Mouse (Mus musculus): ENCODE measurements at regions not wholly inside any gene's neighbourhood (a gene's known extent, or its start where the extent isn't known, plus 50 kb on each side); places are given as distances from the start of the nearest gene placed in this dataset.
A peak's percentile ranks its signal among the peaks of the same experiment; 100 is the strongest.

- DNase-seq: peak; percentile 24 to 50
These were observed 247.5 kb upstream of the Dio3 start for GRCm38 (mm10) chr12:110031326-110031725.

GRCm38 (mm10) chr12:110035171-110035570, 243.7 kb upstream of the Dio3 start:
- DNase-seq: no peak

GRCm38 (mm10) chr12:110040682-110041081, 238.2 kb upstream of the Dio3 start:
- no peak for DNase-seq

GRCm38 (mm10) chr12:110041782-110042181, 237.1 kb upstream of the Dio3 start:
- no peak for DNase-seq

- DNase-seq: no peak
These were observed 234.6 kb upstream of the Dio3 start for GRCm38 (mm10) chr12:110044266-110044665.

GRCm38 (mm10) chr12:110044721-110045120, 234.1 kb upstream of the Dio3 start:
- peak; percentile 28 to 32 for DNase-seq

GRCm38 (mm10) chr12:110045770-110046330, 233.0 kb upstream of the Dio3 start:
- peak; percentile 12 to 21 for DNase-seq

GRCm38 (mm10) chr12:110046613-110047012, 232.3 kb upstream of the Dio3 start:
- no peak for DNase-seq

- DNase-seq: peak; percentile 14 to 33
These were observed 231.2 kb upstream of the Dio3 start for GRCm38 (mm10) chr12:110047466-110048250.

- peak in 1 of 2 experiments; percentile 22 for DNase-seq
These were observed 229.6 kb upstream of the Dio3 start for GRCm38 (mm10) chr12:110049154-110049736.

- DNase-seq: no peak
These were observed 219.5 kb upstream of the Dio3 start for GRCm38 (mm10) chr12:110059321-110059720.

- no peak for DNase-seq
These were observed 216.9 kb upstream of the Dio3 start for GRCm38 (mm10) chr12:110061961-110062360.

- DNase-seq: no peak
These were observed 215.9 kb upstream of the Dio3 start for GRCm38 (mm10) chr12:110063013-110063412.

GRCm38 (mm10) chr12:110066361-110066885, 212.4 kb upstream of the Dio3 start:
- no peak for DNase-seq

- DNase-seq: no peak
These were observed 208.4 kb upstream of the Dio3 start for GRCm38 (mm10) chr12:110070506-110070905.

- no peak for DNase-seq
These were observed 207.0 kb upstream of the Dio3 start for GRCm38 (mm10) chr12:110071823-110072222.

- no peak for DNase-seq
These were observed 203.9 kb upstream of the Dio3 start for GRCm38 (mm10) chr12:110074921-110075320.

- DNase-seq: peak; percentile 26 to 37
These were observed 201.5 kb upstream of the Dio3 start for GRCm38 (mm10) chr12:110077211-110077884.

- no peak for DNase-seq
These were observed 200.8 kb upstream of the Dio3 start for GRCm38 (mm10) chr12:110078081-110078505.

- DNase-seq: no peak
These were observed 196.8 kb upstream of the Dio3 start for GRCm38 (mm10) chr12:110081831-110082615.

GRCm38 (mm10) chr12:110082921-110083320, 195.9 kb upstream of the Dio3 start:
- no peak for DNase-seq

- DNase-seq: no peak
These were observed 195.4 kb upstream of the Dio3 start for GRCm38 (mm10) chr12:110083471-110083870.
